Mouse (Mus musculus) CH12.LX (cell line): ENCODE measurements around the gene Higd1c. TPM values are rescaled to one million over a fixed set of nuclear protein-coding genes. Genes with fewer than 3 reads are reported as not detected.

Experiments
- DNase-seq: peaks from one replicate; pipeline ENCODE4 v3.0.0-alpha.2; 2013; ENCODE audit errors: extremely low read depth
- H3K27ac ChIP-seq: 2 replicates; pipeline ENCODE4 v1.5.1; 2012; ENCODE audit warnings: low read depth, mild to moderate bottlenecking, control low read depth, moderate library complexity; ENCODE audit not compliant: insufficient read depth
- H3K27me3 ChIP-seq: replicated peaks from 2 replicates; pipeline ENCODE3; 2012; ENCODE audit warnings: inconsistent platforms
- H3K36me3 ChIP-seq, 2 experiments: replicated peaks in 1 of 2; 2 replicates each; pipeline versions ENCODE3 to v1.6.1; 2012; ENCODE audit warnings: inconsistent platforms in 1 of 2, low read length in 1 of 2, mild to moderate bottlenecking in 1 of 2, mixed read lengths in 1 of 2, moderate library complexity in 1 of 2; ENCODE audit not compliant: control insufficient read depth in 1 of 2, insufficient read depth in 1 of 2
- H3K4me1 ChIP-seq, 2 experiments: 2 replicates each; pipeline ENCODE4 v1.6.1; 2012; ENCODE audit warnings: inconsistent platforms in 1 of 2, moderate library complexity in 1 of 2; ENCODE audit not compliant: insufficient read depth in 2 of 2, control insufficient read depth in 1 of 2
- H3K4me2 ChIP-seq: 2 replicates; pipeline ENCODE4 v1.6.1; 2012; ENCODE audit warnings: low read depth, mild to moderate bottlenecking, control low read depth; ENCODE audit not compliant: poor library complexity, insufficient read depth, severe bottlenecking
- H3K4me3 ChIP-seq, 3 experiments: fragments of 150-350 bp in 1 of 3; sonication (generic) in 1 of 3; replicated peaks in 1 of 3; 2 replicates each; pipeline versions ENCODE3 to v1.5.1; 2011 to 2012; ENCODE audit warnings: low read depth in 2 of 3, low read length in 2 of 3, mild to moderate bottlenecking in 2 of 3, moderate library complexity in 2 of 3, control low read depth in 1 of 3, improper control_type of control experiment in 1 of 3, inconsistent platforms in 1 of 3, mixed read lengths in 1 of 3; ENCODE audit not compliant: poor library complexity in 1 of 3
- H3K79me2 ChIP-seq: replicated peaks from 2 replicates; pipeline ENCODE4 v1.6.1; 2012; ENCODE audit warnings: mild to moderate bottlenecking, moderate library complexity; ENCODE audit not compliant: control insufficient read depth, poor library complexity, insufficient read depth, severe bottlenecking; ENCODE audit errors: extremely low read depth
- H3K9ac ChIP-seq: 2 replicates; pipeline ENCODE4 v1.6.1; 2012; ENCODE audit warnings: low read depth, mild to moderate bottlenecking, control low read depth, moderate library complexity; ENCODE audit not compliant: insufficient read depth
- H3K9me3 ChIP-seq: replicated peaks from 2 replicates; pipeline ENCODE3; 2012; ENCODE audit warnings: low read length, inconsistent platforms, mixed read lengths
- EP300 ChIP-seq: IDR thresholded peaks from 2 replicates; pipeline ENCODE4 v1.6.1; 2011; ENCODE audit warnings: low read length, improper control_type of control experiment
- GABPA ChIP-seq: IDR thresholded peaks from 2 replicates; pipeline ENCODE4 v1.6.1; 2012; ENCODE audit warnings: low read depth, low read length, improper control_type of control experiment, inconsistent platforms; ENCODE audit not compliant: insufficient replicate concordance
- HCFC1 ChIP-seq: IDR thresholded peaks from 2 replicates; pipeline ENCODE4 v1.6.1; 2012; ENCODE audit warnings: low read depth, mild to moderate bottlenecking, inconsistent platforms, low read length, improper control_type of control experiment
- KAT2A ChIP-seq: IDR thresholded peaks from 2 replicates; pipeline ENCODE4 v1.6.1; 2012; ENCODE audit warnings: low read length, improper control_type of control experiment, inconsistent platforms; ENCODE audit not compliant: insufficient replicate concordance
- MAFK ChIP-seq: IDR thresholded peaks from 2 replicates; pipeline ENCODE4 v1.6.1; 2011; ENCODE audit warnings: low read length, improper control_type of control experiment; ENCODE audit not compliant: insufficient replicate concordance
- MAX ChIP-seq: IDR thresholded peaks from 2 replicates; pipeline ENCODE4 v1.6.1; 2011; ENCODE audit warnings: low read length, improper control_type of control experiment
- MAZ ChIP-seq: IDR thresholded peaks from 2 replicates; pipeline ENCODE4 v1.6.1; 2012; ENCODE audit warnings: low read depth, mild to moderate bottlenecking, inconsistent platforms, low read length, improper control_type of control experiment, moderate library complexity
- MEF2A ChIP-seq: IDR thresholded peaks from 2 replicates; pipeline ENCODE4 v1.6.1; 2014; ENCODE audit warnings: low read depth, mild to moderate bottlenecking, inconsistent platforms, low read length, improper control_type of control experiment, borderline replicate concordance
- MXI1 ChIP-seq: IDR thresholded peaks from 2 replicates; pipeline ENCODE4 v1.6.1; 2011; ENCODE audit warnings: mild to moderate bottlenecking, low read depth, low read length, improper control_type of control experiment
- NRF1 ChIP-seq: IDR thresholded peaks from 2 replicates; pipeline ENCODE4 v1.6.1; 2014; ENCODE audit warnings: low read depth, mild to moderate bottlenecking, inconsistent platforms, low read length, improper control_type of control experiment, moderate library complexity
- RAD21 ChIP-seq: IDR thresholded peaks from 2 replicates; pipeline ENCODE4 v1.6.1; 2011; ENCODE audit warnings: low read depth, mild to moderate bottlenecking, low read length, improper control_type of control experiment, moderate library complexity
- TBP ChIP-seq: conservative IDR thresholded peaks from 2 replicates; pipeline ENCODE4 v1.6.1; 2011; ENCODE audit warnings: low read depth, low read length, improper control_type of control experiment
- TCF12 ChIP-seq: IDR thresholded peaks from 2 replicates; pipeline ENCODE4 v1.6.1; 2014; ENCODE audit warnings: low read depth, mild to moderate bottlenecking, inconsistent platforms, low read length, improper control_type of control experiment
- USF1 ChIP-seq: IDR thresholded peaks from 2 replicates; pipeline ENCODE4 v1.6.1; 2014; ENCODE audit warnings: low read depth, mild to moderate bottlenecking, inconsistent platforms, low read length, improper control_type of control experiment
- ZNF384 ChIP-seq: IDR thresholded peaks from 2 replicates; pipeline ENCODE4 v1.6.1; 2012; ENCODE audit warnings: low read depth, low read length, improper control_type of control experiment, inconsistent platforms
- dilution Hi-C: fragments of 300-500 bp; cut with MboI; formaldehyde crosslinking; loops from 2 replicates; pipeline ENCODE4 v1.14.3; 2020; ENCODE audit warnings: low sequenced_read_pairs; ENCODE audit not compliant: extremely low pct_unique_long_range_greater_than_20kb, extremely low pct_ligation_motif_present
- in situ Hi-C: fragments of 300-500 bp; cut with MboI; formaldehyde crosslinking; loops from 3 replicates; pipeline ENCODE4 v1.14.3; 2019; ENCODE audit warnings: low sequenced_read_pairs, low pct_ligation_motif_present, low pct_unique_long_range_greater_than_20kb, mixed read lengths
- polyA plus RNA-seq: library from polyadenylated mRNA; unstranded; fragments of >175 nt; gene quantifications from 2 replicates; pipeline ENCODE4 v1.2.1, GENCODE M21; 2012; ENCODE audit warnings: low read depth; ENCODE audit not compliant: insufficient read length
- total RNA-seq, 2 experiments: library from RNA; depleted of rRNA; stranded (reverse); fragments of 300-350 nt in 1 of 2; fragments of >200 nt in 1 of 2; gene quantifications; 2 replicates each; pipeline ENCODE4 v1.2.3; 2012 to 2014

Higd1c gene
- total and polyA plus RNA-seq, 3 experiments, result not detected

- DNase-seq, result no peak
These were observed 17.6 kb upstream of the Higd1c start for GRCm38 (mm10) chr15:100346761-100347160.

GRCm38 (mm10) chr15:100349496-100349895, 14.8 kb upstream of the Higd1c start:
- H3K36me3 ChIP-seq, result no peaks in the 10 kb centered on the region
- H3K79me2 ChIP-seq, result no peaks in the 10 kb centered on the region
- no peak for DNase-seq
- in situ Hi-C loops (no loop called here), dilution Hi-C loops (no loop called here)
- TF ChIP-seq TCF12 (no peak), MAFK (no peak), EP300 (no peak), RAD21 (no peak), MAZ (no peak), MXI1 (no peak), TBP (no peak), HCFC1 (no peak)
- no peaks in the 10 kb centered on the region for H3K9me3 ChIP-seq
- H3K9ac ChIP-seq, result no peak overlapping the region
- H3K4me3 ChIP-seq, result no peak overlapping the region
- H3K4me2 ChIP-seq, result no peak overlapping the region
- H3K27ac ChIP-seq, result no peak overlapping the region
- peaks cover 2% of the 10 kb centered on the region for H3K27me3 ChIP-seq
- peaks cover 2 to 4% of the 10 kb centered on the region in 2 experiments; a peak in 1 of 4 replicates for H3K4me1 ChIP-seq

More at GRCm38 (mm10) chr15:100346761-100347160, 17.6 kb upstream of the Higd1c start:
- dilution Hi-C loops (no loop called here), in situ Hi-C loops (no loop called here)
- no peak for TF ChIP-seq ZNF384
- TF ChIP-seq TBP, result no peak
- no peak for TF ChIP-seq KAT2A
- TF ChIP-seq GABPA, result no peak
- TF ChIP-seq MEF2A, result no peak
- TF ChIP-seq NRF1, result no peak
- no peak for TF ChIP-seq USF1
- no peak for TF ChIP-seq EP300
- no peak for TF ChIP-seq MAX
- no peak for TF ChIP-seq MXI1
- no peak for TF ChIP-seq TCF12
- Histone ChIP-seq H3K27me3 (peaks cover 4% of the 10 kb centered on the region), H3K4me2 (no peak overlapping the region), H3K9ac (no peak overlapping the region), H3K36me3 (no peaks in the 10 kb centered on the region), H3K4me3 (no peak overlapping the region), H3K9me3 (no peaks in the 10 kb centered on the region), H3K4me1 (peaks cover 2 to 4% of the 10 kb centered on the region in 2 experiments; a peak in 1 of 4 replicates), H3K27ac (no peak overlapping the region), H3K79me2 (no peaks in the 10 kb centered on the region)
